Mouse (Mus musculus) lung, adult 2 months (tissue): ENCODE data around the gene Prss34.

Source experiments
- CTCF ChIP-seq: fragments of 200-500 bp; IDR thresholded peaks from 2 replicates; pipeline ENCODE4 v1.5.1; 2011; ENCODE audit warnings: mild to moderate bottlenecking, low read length, control low read depth; ENCODE audit not compliant: insufficient read depth
- POLR2A ChIP-seq: fragments of 200-500 bp; IDR thresholded peaks from 2 replicates; pipeline ENCODE4 v1.6.1; 2011; ENCODE audit warnings: low read depth, mild to moderate bottlenecking, control low read depth, low read length, borderline replicate concordance; ENCODE audit errors: extremely low read depth

DNA sequence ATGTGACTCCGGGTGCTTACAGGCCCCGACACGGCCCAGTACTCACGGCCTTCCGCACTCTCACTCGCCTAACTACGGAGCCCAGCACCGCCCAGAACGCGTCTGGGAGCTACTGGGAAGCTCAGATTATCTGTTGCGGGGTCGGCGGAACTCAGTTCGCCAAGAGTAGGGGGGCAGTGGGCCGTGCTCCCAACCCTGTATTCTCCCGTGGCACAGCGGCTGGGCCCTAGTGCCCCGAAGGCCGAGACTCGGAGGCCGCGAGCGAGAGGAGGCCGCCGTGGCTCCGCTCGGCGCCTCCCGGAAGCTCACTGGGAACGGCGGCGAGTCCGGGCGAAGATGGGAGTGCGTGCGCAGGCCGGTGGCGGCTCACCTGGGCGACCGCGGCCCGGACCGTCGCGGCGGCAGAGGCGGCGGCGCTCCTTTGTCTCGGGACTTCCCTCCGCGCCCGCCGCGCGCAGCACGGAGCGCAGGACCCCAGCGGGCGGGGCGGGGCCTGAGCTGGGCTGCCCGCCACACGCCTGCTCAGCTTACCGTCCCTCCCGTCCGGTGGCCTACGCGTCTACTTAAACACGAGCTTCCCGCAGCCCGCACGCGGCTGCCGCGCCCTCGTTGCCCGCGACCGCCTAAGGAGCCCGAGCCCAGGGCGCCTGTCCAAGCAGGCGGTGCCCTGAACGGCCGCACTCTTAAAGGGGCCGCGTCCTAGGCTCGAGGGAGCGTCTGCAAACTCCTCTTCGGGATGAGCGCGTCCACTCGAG lies 25.1 kb upstream of the Prss34 start:
- TF ChIP-seq CTCF (no peak), POLR2A (peak; percentile 47; the same call in 1 of the 2 replicates)
